Mouse (Mus musculus) hindbrain, embryonic 10.5 days (tissue): ENCODE measurements around the gene Gsdma. TPM values are rescaled to one million over a fixed set of nuclear protein-coding genes. Genes with fewer than 3 reads are reported as not detected.

ENCODE experiments used
- DNase-seq: peaks from one replicate; pipeline ENCODE4 v3.0.0-alpha.2; 2017; ENCODE audit warnings: low spot score
- H3K27ac ChIP-seq: fragments of 300-500 bp; sonication (generic); 2 replicates; pipeline ENCODE4 v1.5.1; 2016; ENCODE audit warnings: mild to moderate bottlenecking, moderate library complexity
- H3K27me3 ChIP-seq: fragments of 300-500 bp; sonication (generic); 2 replicates; pipeline ENCODE4 v1.6.1; 2016; ENCODE audit warnings: mild to moderate bottlenecking; ENCODE audit not compliant: poor library complexity, insufficient read depth, severe bottlenecking
- H3K36me3 ChIP-seq: fragments of 300-500 bp; sonication (generic); 2 replicates; pipeline ENCODE4 v1.6.1; 2016; ENCODE audit warnings: mild to moderate bottlenecking, moderate library complexity
- H3K4me1 ChIP-seq: fragments of 300-500 bp; sonication (generic); replicated peaks from 2 replicates; pipeline ENCODE4 v1.6.1; 2016; ENCODE audit warnings: mild to moderate bottlenecking
- H3K4me3 ChIP-seq: fragments of 300-500 bp; sonication (generic); 2 replicates; pipeline ENCODE4 v1.5.1; 2016; ENCODE audit warnings: mild to moderate bottlenecking, moderate library complexity
- H3K9me3 ChIP-seq: fragments of 300-500 bp; sonication (generic); 2 replicates; pipeline ENCODE4 v1.6.1; 2016; ENCODE audit warnings: mild to moderate bottlenecking, moderate library complexity
- WGBS: fragments of 180-500 bp; shearing (Covaris S2); methylation state at CpG from one replicate; pipeline ENCODE4 v1.1.7; 2016; 5-methylcytosine and 5-hydroxymethylcytosine counted together
- polyA plus RNA-seq: library from polyadenylated mRNA; unstranded; fragments of >200 nt; fragmentation: Nextera tagmentation; extraction: Ambion mirVana; gene quantifications from 2 replicates; pipeline ENCODE4 v1.2.1, GENCODE M21; 2016

Gsdma gene
- polyA plus RNA-seq, 1 experiment from 2014 or later, result 0.09 TPM

DNA sequence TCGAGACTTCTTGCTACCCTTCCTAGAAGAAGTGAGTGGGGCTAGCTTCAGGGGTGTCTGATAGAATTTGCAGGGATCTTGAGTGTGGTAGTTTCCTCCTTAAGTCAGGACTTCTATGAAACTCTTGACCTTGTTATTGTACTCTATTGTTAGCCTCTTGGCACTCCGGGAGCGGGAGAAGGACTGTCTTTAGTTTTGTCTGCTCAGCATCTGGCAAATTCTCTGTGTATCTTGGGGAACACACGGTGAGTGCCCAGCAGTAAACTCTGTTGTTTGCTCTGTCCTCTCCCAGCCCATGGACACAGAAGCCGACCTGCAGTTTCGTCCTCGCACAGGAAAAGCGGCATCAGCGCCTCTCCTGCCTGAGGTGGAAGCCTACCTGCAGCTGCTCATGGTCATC lies 21.5 kb downstream of the Gsdma start:
- H3K4me3 ChIP-seq, result no peak overlapping the region
- no peaks in the 10 kb centered on the region for H3K27me3 ChIP-seq
- no peak overlapping the region for H3K27ac ChIP-seq
- DNase-seq, result no peak
- H3K4me1 ChIP-seq, result peaks cover 22% of the 10 kb centered on the region
- peaks cover 61% of the 10 kb centered on the region for H3K36me3 ChIP-seq
- no peaks in the 10 kb centered on the region for H3K9me3 ChIP-seq
- WGBS, result 94% methylated on average over 9 of the region's 9 CpGs

DNA sequence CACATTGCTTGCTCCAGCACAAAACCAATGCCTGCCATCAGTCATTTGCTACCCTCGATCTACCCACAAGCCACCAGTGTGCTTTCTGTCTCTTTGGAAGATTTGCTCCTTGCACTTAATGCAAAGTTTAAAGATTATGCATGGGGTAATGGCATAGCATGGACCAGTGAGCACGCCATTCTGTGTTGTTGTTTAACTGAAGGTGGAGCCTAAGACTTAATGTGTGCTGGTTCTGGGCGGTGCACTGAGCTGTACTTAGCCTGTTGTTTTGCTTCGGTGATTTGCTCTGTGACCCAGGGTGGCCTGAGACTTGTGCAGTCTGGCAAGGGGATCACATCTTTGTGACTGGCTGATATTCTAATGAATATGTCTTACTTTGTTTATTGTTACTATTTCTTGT lies 22.8 kb downstream of the Gsdma start:
- H3K4me3 ChIP-seq, result no peak overlapping the region
- peaks cover 16% of the 10 kb centered on the region for H3K4me1 ChIP-seq
- no peak for DNase-seq
- no peak overlapping the region for H3K27ac ChIP-seq
- H3K27me3 ChIP-seq, result no peaks in the 10 kb centered on the region
- H3K36me3 ChIP-seq, result peaks cover 74% of the 10 kb centered on the region
- no peaks in the 10 kb centered on the region for H3K9me3 ChIP-seq
- 92% methylated on average over 4 of the region's 4 CpGs for WGBS

DNA sequence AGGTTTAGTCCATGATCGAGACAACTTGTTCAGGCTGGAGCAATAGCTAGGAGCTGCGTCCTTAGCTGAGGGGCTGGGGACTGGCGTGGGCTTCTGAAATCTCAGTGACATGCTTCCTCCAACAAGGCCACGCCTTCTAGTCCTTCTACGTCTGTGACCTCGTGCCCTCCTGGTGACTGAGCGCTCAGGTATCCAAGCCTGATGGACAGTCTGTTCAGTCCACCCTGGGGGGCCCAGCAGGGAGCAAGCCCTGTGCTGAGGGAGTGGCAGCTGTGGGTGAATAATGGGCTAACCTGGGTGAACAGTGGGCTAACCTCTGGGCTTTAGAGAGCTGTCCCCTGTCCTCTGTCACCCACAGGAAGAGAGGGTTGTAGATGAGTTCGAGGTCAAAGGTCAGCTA lies 23.9 kb downstream of the Gsdma start:
- no peak for DNase-seq
- Histone ChIP-seq H3K36me3 (peaks cover 84% of the 10 kb centered on the region), H3K27me3 (no peaks in the 10 kb centered on the region), H3K9me3 (no peaks in the 10 kb centered on the region), H3K4me3 (no peak overlapping the region), H3K4me1 (peaks cover 16% of the 10 kb centered on the region), H3K27ac (no peak overlapping the region)
- WGBS, result 86% methylated on average over 8 of the region's 8 CpGs

DNA sequence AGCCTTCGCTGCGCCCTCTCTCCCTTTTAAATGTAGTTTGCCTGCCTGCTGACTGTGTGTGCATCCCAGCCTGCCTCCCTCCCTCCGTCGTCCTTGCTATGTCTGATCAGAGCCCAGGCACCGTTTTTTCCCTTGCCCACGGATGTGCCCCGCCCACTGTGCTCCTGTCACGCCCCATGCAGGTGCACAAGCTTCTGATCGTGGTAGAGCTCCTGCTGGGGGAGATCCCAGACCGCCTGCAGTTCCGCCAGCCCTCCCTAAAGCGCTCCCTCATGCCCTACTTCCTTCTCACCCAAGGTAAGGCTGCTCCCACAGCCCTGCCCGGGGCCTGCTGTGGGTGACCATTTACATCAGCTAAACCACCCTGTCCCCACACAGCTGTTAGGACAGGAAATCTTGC lies 29.1 kb downstream of the Gsdma start:
- no peak overlapping the region for H3K27ac ChIP-seq
- 0 out of 2 replicates have a peak, but pooled peaks cover under 1% of the 10 kb centered on the region for H3K4me1 ChIP-seq
- no peaks in the 10 kb centered on the region for H3K9me3 ChIP-seq
- DNase-seq, result no peak
- no peak overlapping the region for H3K4me3 ChIP-seq
- WGBS, result 82% methylated on average over 13 of the region's 13 CpGs
- H3K36me3 ChIP-seq, result peaks cover 90% of the 10 kb centered on the region
- H3K27me3 ChIP-seq, result no peaks in the 10 kb centered on the region

DNA sequence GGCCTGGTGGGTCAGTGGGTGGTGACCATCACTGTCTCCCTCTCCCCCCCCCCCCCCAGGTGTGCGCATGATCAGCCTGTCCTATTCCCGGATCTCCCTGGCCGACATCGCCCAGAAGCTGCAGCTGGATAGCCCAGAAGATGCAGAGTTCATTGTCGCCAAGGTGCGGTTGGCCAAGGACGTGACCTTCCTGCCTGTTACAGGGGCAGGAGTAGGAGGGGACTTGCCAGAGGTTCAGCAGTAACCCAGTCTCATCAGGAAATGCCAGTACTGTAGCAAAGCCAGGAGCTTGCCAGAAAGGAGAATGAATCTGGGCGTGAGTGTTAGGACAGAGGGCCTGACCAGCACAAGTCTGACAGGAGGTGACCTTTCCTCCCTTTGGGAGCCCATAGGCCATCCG lies 29.6 kb downstream of the Gsdma start:
- peaks cover 85% of the 10 kb centered on the region for H3K36me3 ChIP-seq
- WGBS, result 91% methylated on average over 9 of the region's 9 CpGs
- no peak for DNase-seq
- 0 out of 2 replicates have a peak, but pooled peaks cover 5% of the 10 kb centered on the region for H3K4me1 ChIP-seq
- H3K27ac ChIP-seq, result no peak overlapping the region
- H3K9me3 ChIP-seq, result no peaks in the 10 kb centered on the region
- no peak overlapping the region for H3K4me3 ChIP-seq
- H3K27me3 ChIP-seq, result no peaks in the 10 kb centered on the region

DNA sequence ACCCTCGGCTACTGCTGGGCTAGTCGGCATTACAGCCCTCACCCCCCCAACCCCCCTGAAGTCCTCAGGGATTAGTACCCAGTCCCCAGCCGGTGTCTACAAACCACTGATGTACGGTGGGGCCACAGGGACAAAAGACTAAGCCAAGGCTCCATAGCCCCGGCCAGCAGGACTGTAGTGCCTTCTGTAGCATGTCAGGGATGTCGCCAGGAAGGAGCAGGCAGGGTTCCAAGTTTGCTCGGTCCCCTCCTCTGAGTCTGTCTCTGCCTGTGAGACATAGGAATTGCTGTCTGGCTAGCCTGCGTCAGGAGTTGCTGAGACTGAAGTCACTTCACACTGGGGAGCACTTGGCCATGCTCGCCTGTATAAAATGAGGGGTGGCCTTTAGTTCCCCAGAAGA lies 30.1 kb downstream of the Gsdma start:
- H3K9me3 ChIP-seq, result no peaks in the 10 kb centered on the region
- H3K4me3 ChIP-seq, result no peak overlapping the region
- H3K36me3 ChIP-seq, result peaks cover 82% of the 10 kb centered on the region
- no peak overlapping the region for H3K27ac ChIP-seq
- DNase-seq, result no peak
- H3K27me3 ChIP-seq, result no peaks in the 10 kb centered on the region
- H3K4me1 ChIP-seq, result 0 out of 2 replicates have a peak, but pooled peaks cover 5% of the 10 kb centered on the region
- 86% methylated on average over 9 of the region's 9 CpGs for WGBS

DNA sequence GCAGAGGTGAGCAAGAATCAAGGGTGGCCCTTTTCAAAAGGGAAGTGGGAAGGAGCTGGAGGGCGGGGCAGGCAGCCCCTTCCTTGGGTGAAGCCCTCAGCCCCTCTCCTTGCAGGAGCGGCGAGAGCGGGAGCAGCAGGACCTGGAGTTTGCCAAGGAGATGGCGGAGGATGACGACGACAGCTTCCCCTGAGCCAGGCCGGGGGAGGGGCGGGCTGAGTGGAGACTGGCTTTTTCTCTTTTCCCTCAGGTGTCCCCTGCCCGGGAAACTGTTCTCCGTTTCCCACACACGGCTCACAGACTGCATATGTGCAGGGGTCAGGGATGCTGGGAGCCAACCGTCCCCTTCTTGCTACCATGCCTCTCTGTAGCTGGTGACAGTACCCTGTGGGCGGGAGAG lies 31.3 kb downstream of the Gsdma start:
- Histone ChIP-seq H3K27me3 (no peaks in the 10 kb centered on the region), H3K27ac (0 out of 2 replicates have a peak overlapping the region, but pooled peaks have one; percentile 31), H3K9me3 (no peaks in the 10 kb centered on the region), H3K4me1 (0 out of 2 replicates have a peak, but pooled peaks cover 5% of the 10 kb centered on the region), H3K4me3 (no peak overlapping the region), H3K36me3 (peaks cover 71% of the 10 kb centered on the region)
- no peak for DNase-seq
- WGBS, result 75% methylated on average over 14 of the region's 14 CpGs

DNA sequence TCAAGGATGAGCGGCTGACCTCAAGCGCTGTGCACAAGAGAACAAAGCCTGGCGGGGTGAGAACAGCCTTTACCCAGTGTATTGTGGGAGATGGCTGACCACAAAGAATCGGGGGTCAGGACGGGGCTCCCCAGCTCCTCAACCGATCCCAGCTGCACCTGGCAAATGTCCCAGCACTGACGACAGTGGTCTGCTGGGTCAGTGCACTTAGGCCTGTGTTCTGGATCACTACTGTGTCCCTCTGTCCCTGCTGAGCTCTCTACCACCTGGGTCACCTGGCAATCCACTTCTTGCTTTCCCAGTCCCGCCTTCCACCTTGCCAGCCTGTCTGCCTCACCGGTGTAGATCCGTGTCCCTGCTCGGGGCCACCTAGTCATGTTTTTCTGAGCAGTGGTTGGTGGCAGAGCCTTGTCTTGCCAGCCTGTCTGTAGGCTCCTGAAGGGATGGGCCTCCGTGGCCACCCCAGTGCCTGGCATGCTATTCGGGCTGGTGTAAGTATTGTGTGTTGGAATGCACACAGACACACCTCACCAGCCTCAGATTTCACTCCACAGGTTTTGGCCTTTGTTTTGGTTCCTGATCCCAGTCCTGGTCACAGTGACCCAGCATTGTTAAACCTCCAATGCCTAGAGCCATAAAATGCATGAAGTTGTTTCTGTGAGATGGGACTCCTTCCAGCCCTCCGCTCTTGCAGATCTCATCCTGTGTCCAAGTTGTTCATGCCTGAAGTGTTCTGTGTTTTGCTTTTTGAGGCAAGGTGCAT lies 32.5 kb downstream of the Gsdma start:
- WGBS, result 91% methylated on average over 14 of the region's 14 CpGs
- peaks cover 58% of the 10 kb centered on the region for H3K36me3 ChIP-seq
- H3K9me3 ChIP-seq, result no peaks in the 10 kb centered on the region
- 0 out of 2 replicates have a peak, but pooled peaks cover 10% of the 10 kb centered on the region for H3K4me1 ChIP-seq
- H3K27ac ChIP-seq, result no peak overlapping the region
- DNase-seq, result no peak
- no peaks in the 10 kb centered on the region; the same call in 1 of the 2 replicates for H3K27me3 ChIP-seq
- H3K4me3 ChIP-seq, result no peak overlapping the region

DNA sequence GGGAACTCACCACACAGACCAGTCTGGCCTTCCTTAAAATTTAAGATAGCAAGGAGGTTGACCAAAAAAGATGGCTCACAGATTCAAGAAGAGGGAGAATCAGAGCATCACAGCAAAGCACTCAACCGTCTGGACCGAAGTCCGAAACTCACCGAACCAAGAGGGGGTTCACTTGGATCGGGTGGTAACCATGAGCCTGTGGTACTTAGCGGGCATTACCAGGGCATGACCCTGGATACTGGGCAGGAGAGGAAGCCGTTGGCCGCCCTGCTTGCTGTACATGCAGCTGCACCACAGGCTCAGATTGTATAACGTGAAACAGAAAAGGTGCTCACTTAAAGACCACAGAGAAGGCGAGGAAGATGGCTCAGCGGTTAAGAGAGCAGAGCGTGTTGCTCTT lies 33.1 kb downstream of the Gsdma start:
- no peak for DNase-seq
- WGBS, result 90% methylated on average over 12 of the region's 12 CpGs
- no peak overlapping the region for H3K4me3 ChIP-seq
- peaks cover 52% of the 10 kb centered on the region for H3K36me3 ChIP-seq
- H3K27ac ChIP-seq, result no peak overlapping the region
- H3K9me3 ChIP-seq, result no peaks in the 10 kb centered on the region
- no peaks in the 10 kb centered on the region; the same call in 1 of the 2 replicates for H3K27me3 ChIP-seq
- H3K4me1 ChIP-seq, result 0 out of 2 replicates have a peak, but pooled peaks cover 10% of the 10 kb centered on the region

DNA sequence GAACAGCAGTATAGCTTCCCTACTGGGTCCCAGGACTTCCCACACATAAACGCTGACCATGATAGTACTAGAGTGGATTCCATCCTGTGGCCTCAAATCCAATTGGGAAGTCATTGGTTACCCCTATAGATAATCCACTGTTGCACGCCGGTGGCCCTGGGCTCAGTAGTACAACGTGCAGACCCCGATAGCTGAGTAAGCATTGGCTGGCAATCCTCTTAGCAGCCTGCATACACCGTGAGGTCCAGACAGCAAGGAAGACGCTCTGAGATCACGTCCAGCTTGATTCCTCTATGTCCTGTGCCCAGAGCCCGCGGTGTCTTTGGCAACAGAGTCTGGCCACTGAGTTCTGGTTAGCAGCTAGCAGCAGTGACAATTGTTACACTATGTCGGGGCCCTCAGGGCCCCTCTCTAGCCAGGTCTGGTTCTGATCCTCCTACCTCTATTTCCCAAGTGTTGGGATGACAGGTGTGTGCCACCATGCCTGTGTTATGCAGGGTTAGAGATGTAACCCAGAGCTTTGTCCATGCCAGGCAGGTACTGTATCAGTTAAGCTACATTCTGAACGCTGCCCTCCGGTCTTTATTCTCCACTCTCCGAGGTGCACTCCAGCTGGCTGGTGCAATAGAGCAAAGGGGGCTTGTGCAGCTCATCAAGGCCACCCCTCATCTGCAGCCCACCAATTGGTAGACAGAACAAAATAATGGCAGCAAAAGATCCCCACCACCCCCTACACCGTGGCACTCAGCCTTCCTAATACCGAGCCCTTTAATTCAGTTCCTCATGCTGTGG lies 34.9 kb downstream of the Gsdma start:
- Histone ChIP-seq H3K4me1 (0 out of 2 replicates have a peak, but pooled peaks cover 10% of the 10 kb centered on the region), H3K36me3 (peaks cover 37% of the 10 kb centered on the region), H3K27ac (no peak overlapping the region), H3K27me3 (no peaks in the 10 kb centered on the region; the same call in 1 of the 2 replicates), H3K9me3 (no peaks in the 10 kb centered on the region), H3K4me3 (no peak overlapping the region)
- 85% methylated on average over 16 of the region's 16 CpGs for WGBS
- no peak for DNase-seq

DNA sequence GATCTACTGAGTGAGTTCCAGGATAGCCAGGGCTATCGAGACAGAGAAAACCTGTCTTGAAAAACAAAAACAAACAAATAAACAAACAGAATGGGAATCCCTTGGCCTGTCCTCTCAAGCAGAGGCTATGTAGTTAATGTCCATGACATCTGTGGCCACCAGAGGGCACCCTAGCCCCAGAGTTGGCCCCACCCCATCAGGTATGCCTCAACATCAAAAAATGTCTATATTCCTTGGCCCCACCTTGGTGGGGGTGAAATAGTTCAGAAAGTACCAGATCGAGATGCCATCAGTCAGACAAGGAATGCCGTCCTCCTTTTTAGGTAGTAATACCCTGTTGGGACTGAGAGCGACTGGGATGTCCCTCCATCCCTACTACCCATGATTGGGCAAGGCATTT lies 35.8 kb downstream of the Gsdma start:
- DNase-seq, result peak; percentile 64
- no peak overlapping the region for H3K27ac ChIP-seq
- no peaks in the 10 kb centered on the region; the same call in 1 of the 2 replicates for H3K27me3 ChIP-seq
- no peaks in the 10 kb centered on the region for H3K9me3 ChIP-seq
- no peak overlapping the region for H3K4me3 ChIP-seq
- 37% methylated on average over 4 of the region's 4 CpGs for WGBS
- H3K4me1 ChIP-seq, result 0 out of 2 replicates have a peak, but pooled peaks cover 10% of the 10 kb centered on the region
- peaks cover 37% of the 10 kb centered on the region for H3K36me3 ChIP-seq

DNA sequence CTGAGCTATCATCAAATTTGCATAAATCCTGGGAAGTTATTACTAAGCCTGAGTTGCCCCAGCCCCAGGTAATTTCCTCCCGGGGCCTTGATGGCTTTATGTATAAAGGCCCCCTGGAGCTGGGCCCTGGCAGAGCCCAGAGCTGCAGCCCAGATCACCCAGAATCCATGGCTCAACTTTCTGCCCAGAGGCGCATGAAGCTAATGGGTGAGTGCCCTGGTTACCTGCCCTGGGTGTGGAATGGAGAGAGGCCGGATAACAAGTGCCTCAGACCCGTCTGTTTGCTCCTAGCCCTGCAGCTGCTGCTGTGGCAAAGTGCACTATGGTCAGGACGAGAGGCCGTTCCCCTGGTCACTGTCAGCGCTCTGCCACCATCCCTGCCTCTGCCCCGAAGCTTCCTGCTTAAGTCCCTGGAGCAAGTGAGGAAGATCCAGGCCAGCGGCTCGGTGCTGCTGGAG lies 37.1 kb downstream of the Gsdma start, which contains the start of gene Csf3:
TSS of gene Csf3 (plus strand) at position 51 of the 458 bp plus-strand sequence.
- H3K27ac ChIP-seq, result no peak within 1 kb of the TSS
- no peak for DNase-seq
- WGBS, result 45% methylated on average over 10 of the region's 10 CpGs
- H3K4me1 ChIP-seq, result 0 out of 2 replicates have a peak, but pooled peaks cover 10% of the 10 kb centered on the region
- H3K4me3 ChIP-seq, result no peak within 1 kb of the TSS
- H3K9me3 ChIP-seq, result no peaks in the 10 kb centered on the region
- H3K36me3 ChIP-seq, result peaks cover 37% of the 10 kb centered on the region
- H3K27me3 ChIP-seq, result no peaks in the 10 kb centered on the region; the same call in 1 of the 2 replicates
